Mouse (Mus musculus) left cerebral cortex, postnatal 10 days (tissue): ENCODE data around the gene Prkcg. TPM values are rescaled to one million over a fixed set of nuclear protein-coding genes. Genes with fewer than 3 reads are reported as not detected.

ENCODE experiments used
- total RNA-seq, 2 experiments: library from RNA; stranded (reverse); gene quantifications; 2 replicates each; pipeline ENCODE4 v1.2.3; 2021

Gene Prkcg
- total RNA-seq, 2 experiments from 2014 or later, result 323 to 329 TPM

Other genes with a start within 250 kb of the Prkcg start
- gene AU018091, start 120.0 kb upstream of the Prkcg start, total RNA-seq, result not detected
- gene Nlrp12, start 39.4 kb upstream of the Prkcg start, total RNA-seq, result under 1 TPM; 0.08 to 0.19 TPM
- gene Myadm, start 99 bp upstream of the Prkcg start, total RNA-seq, result 10 to 100 TPM; 77.1 to 81.5 TPM
- 100 to 1,000 TPM; 144 to 148 TPM for gene Cacng7, start 43.8 kb downstream of the Prkcg start, total RNA-seq
- gene Cacng8, start 101.5 kb downstream of the Prkcg start, total RNA-seq, result 100 to 1,000 TPM; 161 to 164 TPM
- 1 to 10 TPM; 2.1 to 3.0 TPM for gene Cacng6, start 135.0 kb downstream of the Prkcg start, total RNA-seq
- not detected for gene Tarm1, start 213.4 kb downstream of the Prkcg start, total RNA-seq